Mouse (Mus musculus) hindbrain, embryonic 15.5 days (tissue): ENCODE measurements around the gene Epn2. TPM values are rescaled to one million over a fixed set of nuclear protein-coding genes. Genes with fewer than 3 reads are reported as not detected.

Experiments
- ATAC-seq: fragments of 200-750 bp; cut with Nextera tagmentation; 2 replicates; pipeline ENCODE4 v1.8.0; 2017; ENCODE audit warnings: low read depth, moderate number of reproducible peaks, moderate TSS enrichment; ENCODE audit not compliant: low FRiP score
- H3K27ac ChIP-seq: fragments of 300-500 bp; sonication (generic); replicated peaks from 2 replicates; pipeline ENCODE4 v1.5.1; 2015; ENCODE audit warnings: mild to moderate bottlenecking, inconsistent platforms
- H3K27me3 ChIP-seq: fragments of 300-500 bp; sonication (generic); 2 replicates; pipeline ENCODE4 v1.6.1; 2015; ENCODE audit warnings: control low read depth, inconsistent platforms
- H3K36me3 ChIP-seq: fragments of 300-500 bp; sonication (generic); 2 replicates; pipeline ENCODE4 v1.6.1; 2015; ENCODE audit warnings: control low read depth, inconsistent platforms
- H3K4me1 ChIP-seq: fragments of 300-500 bp; sonication (generic); replicated peaks from 2 replicates; pipeline ENCODE4 v1.6.1; 2015; ENCODE audit warnings: control low read depth, inconsistent platforms
- H3K4me2 ChIP-seq: fragments of 300-500 bp; sonication (generic); 2 replicates; pipeline ENCODE4 v1.6.1; 2015; ENCODE audit warnings: moderate library complexity, mild to moderate bottlenecking, inconsistent platforms
- H3K4me3 ChIP-seq: fragments of 300-500 bp; sonication (generic); 2 replicates; pipeline ENCODE4 v1.5.1; 2015; ENCODE audit warnings: mild to moderate bottlenecking, inconsistent platforms
- H3K9ac ChIP-seq: fragments of 300-500 bp; sonication (generic); 2 replicates; pipeline ENCODE4 v1.6.1; 2015; ENCODE audit warnings: inconsistent platforms
- H3K9me3 ChIP-seq: fragments of 300-500 bp; sonication (generic); 2 replicates; pipeline ENCODE4 v1.6.1; 2016; ENCODE audit warnings: control low read depth, inconsistent platforms
- WGBS: fragments of 180-500 bp; shearing (Covaris S2); methylation state at CpG from one replicate; pipeline ENCODE4 v1.1.7; 2015; 5-methylcytosine and 5-hydroxymethylcytosine counted together
- polyA plus RNA-seq: library from polyadenylated mRNA; unstranded; fragments of >200 nt; fragmentation: Nextera tagmentation; extraction: Ambion mirVana; gene quantifications from 2 replicates; pipeline ENCODE4 v1.2.1, GENCODE M21; 2015

The Epn2 gene
- polyA plus RNA-seq, 1 experiment from 2014 or later, result 79.6 TPM

- Histone ChIP-seq H3K4me2 (peak overlapping the region; percentile 55), H3K27me3 (no peaks in the 10 kb centered on the region), H3K9ac (no peak overlapping the region), H3K4me3 (0 out of 2 replicates have a peak overlapping the region, but pooled peaks have one; percentile 7), H3K4me1 (peaks cover 14% of the 10 kb centered on the region), H3K27ac (no peak overlapping the region), H3K9me3 (no peaks in the 10 kb centered on the region), H3K36me3 (no peaks in the 10 kb centered on the region)
- no peak for ATAC-seq
- WGBS, result 15% methylated on average over 19 of the region's 22 CpGs
These were observed 36.4 kb upstream of the Epn2 start for GRCm38 (mm10) chr11:61615686-61616522.

GRCm38 (mm10) chr11:61614401-61614800 is 34.9 kb upstream of the Epn2 start:
- no peak overlapping the region for H3K4me2 ChIP-seq
- ATAC-seq, result no peak
- no peak overlapping the region for H3K27ac ChIP-seq
- H3K4me3 ChIP-seq, result no peak overlapping the region
- H3K9me3 ChIP-seq, result no peaks in the 10 kb centered on the region
- no peaks in the 10 kb centered on the region for H3K36me3 ChIP-seq
- no peak overlapping the region for H3K9ac ChIP-seq
- peaks cover 7% of the 10 kb centered on the region for H3K4me1 ChIP-seq
- no peaks in the 10 kb centered on the region for H3K27me3 ChIP-seq
- 76% methylated on average over 5 of the region's 5 CpGs for WGBS

GRCm38 (mm10) chr11:61612116-61612635 is 32.7 kb upstream of the Epn2 start:
- Histone ChIP-seq H3K4me1 (peaks cover 7% of the 10 kb centered on the region), H3K4me3 (no peak overlapping the region), H3K4me2 (no peak overlapping the region), H3K27ac (no peak overlapping the region), H3K9me3 (no peaks in the 10 kb centered on the region), H3K36me3 (no peaks in the 10 kb centered on the region), H3K27me3 (no peaks in the 10 kb centered on the region), H3K9ac (no peak overlapping the region)
- no peak for ATAC-seq
- 80% methylated on average over 4 of the region's 4 CpGs for WGBS

- 91% methylated on average over 3 of the region's 3 CpGs for WGBS
These were observed 31.7 kb upstream of the Epn2 start for GRCm38 (mm10) chr11:61611197-61611596.

GRCm38 (mm10) chr11:61608072-61608471 is 28.6 kb upstream of the Epn2 start:
- H3K4me3 ChIP-seq, result no peak overlapping the region
- no peak overlapping the region for H3K4me2 ChIP-seq
- H3K4me1 ChIP-seq, result no peaks in the 10 kb centered on the region
- no peaks in the 10 kb centered on the region for H3K9me3 ChIP-seq
- H3K27ac ChIP-seq, result no peak overlapping the region
- H3K36me3 ChIP-seq, result no peaks in the 10 kb centered on the region
- no peak for ATAC-seq
- no peaks in the 10 kb centered on the region for H3K27me3 ChIP-seq
- WGBS, result 84% methylated on average over 4 of the region's 4 CpGs
- H3K9ac ChIP-seq, result no peak overlapping the region

More at GRCm38 (mm10) chr11:61611197-61611596, 31.7 kb upstream of the Epn2 start:
- H3K4me3 ChIP-seq, result no peak overlapping the region
- no peaks in the 10 kb centered on the region for H3K27me3 ChIP-seq
- ATAC-seq, result no peak
- no peaks in the 10 kb centered on the region for H3K9me3 ChIP-seq
- H3K36me3 ChIP-seq, result no peaks in the 10 kb centered on the region
- peaks cover 7% of the 10 kb centered on the region for H3K4me1 ChIP-seq
- H3K9ac ChIP-seq, result no peak overlapping the region
- no peak overlapping the region for H3K4me2 ChIP-seq
- H3K27ac ChIP-seq, result no peak overlapping the region

- H3K4me2 ChIP-seq, result no peak overlapping the region
- no peak overlapping the region for H3K27ac ChIP-seq
- H3K4me3 ChIP-seq, result no peak overlapping the region
- H3K36me3 ChIP-seq, result no peaks in the 10 kb centered on the region
- no peak overlapping the region for H3K9ac ChIP-seq
- WGBS, result 92% methylated on average over 7 of the region's 7 CpGs
- ATAC-seq, result no peak
- no peaks in the 10 kb centered on the region for H3K27me3 ChIP-seq
- no peaks in the 10 kb centered on the region for H3K4me1 ChIP-seq
- H3K9me3 ChIP-seq, result no peaks in the 10 kb centered on the region
These were observed 23.2 kb upstream of the Epn2 start for GRCm38 (mm10) chr11:61602705-61603104.

- H3K9me3 ChIP-seq, result no peaks in the 10 kb centered on the region
- no peak overlapping the region for H3K4me2 ChIP-seq
- no peaks in the 10 kb centered on the region for H3K4me1 ChIP-seq
- no peak overlapping the region for H3K9ac ChIP-seq
- ATAC-seq, result no peak
- H3K36me3 ChIP-seq, result no peaks in the 10 kb centered on the region
- no peak overlapping the region for H3K27ac ChIP-seq
- no peak overlapping the region for H3K4me3 ChIP-seq
- H3K27me3 ChIP-seq, result no peaks in the 10 kb centered on the region
- WGBS, result 54% methylated on average over 3 of the region's 3 CpGs
These were observed 22.0 kb upstream of the Epn2 start for GRCm38 (mm10) chr11:61601465-61601864.

- H3K4me3 ChIP-seq, result no peak overlapping the region
- H3K9me3 ChIP-seq, result no peaks in the 10 kb centered on the region
- H3K36me3 ChIP-seq, result no peaks in the 10 kb centered on the region
- no peaks in the 10 kb centered on the region for H3K4me1 ChIP-seq
- no peak overlapping the region for H3K9ac ChIP-seq
- H3K27ac ChIP-seq, result no peak overlapping the region
- ATAC-seq, result no peak
- no peaks in the 10 kb centered on the region for H3K27me3 ChIP-seq
- 52% methylated on average over 6 of the region's 6 CpGs for WGBS
- H3K4me2 ChIP-seq, result no peak overlapping the region
These were observed 18.9 kb upstream of the Epn2 start for GRCm38 (mm10) chr11:61598367-61598766.

GRCm38 (mm10) chr11:61597471-61597870 is 18.0 kb upstream of the Epn2 start:
- no peaks in the 10 kb centered on the region for H3K36me3 ChIP-seq
- H3K4me1 ChIP-seq, result no peaks in the 10 kb centered on the region
- no peak overlapping the region for H3K4me3 ChIP-seq
- no peaks in the 10 kb centered on the region for H3K9me3 ChIP-seq
- no peak overlapping the region for H3K9ac ChIP-seq
- H3K27ac ChIP-seq, result no peak overlapping the region
- no peak overlapping the region for H3K4me2 ChIP-seq
- 75% methylated on average over 2 of the region's 2 CpGs for WGBS
- ATAC-seq, result no peak
- no peaks in the 10 kb centered on the region for H3K27me3 ChIP-seq

- ATAC-seq, result no peak
- no peak overlapping the region for H3K4me3 ChIP-seq
- H3K27ac ChIP-seq, result no peak overlapping the region
- no peaks in the 10 kb centered on the region for H3K27me3 ChIP-seq
- H3K4me2 ChIP-seq, result no peak overlapping the region
- H3K9me3 ChIP-seq, result no peaks in the 10 kb centered on the region
- H3K36me3 ChIP-seq, result no peaks in the 10 kb centered on the region
- no peaks in the 10 kb centered on the region for H3K4me1 ChIP-seq
- no peak overlapping the region for H3K9ac ChIP-seq
These were observed 13.6 kb upstream of the Epn2 start for GRCm38 (mm10) chr11:61593069-61593468.

- Histone ChIP-seq H3K27ac (no peak overlapping the region), H3K9me3 (no peaks in the 10 kb centered on the region), H3K9ac (no peak overlapping the region), H3K4me3 (no peak overlapping the region), H3K27me3 (no peaks in the 10 kb centered on the region), H3K36me3 (no peaks in the 10 kb centered on the region), H3K4me1 (no peaks in the 10 kb centered on the region), H3K4me2 (no peak overlapping the region)
- 90% methylated on average over 3 of the region's 3 CpGs for WGBS
- no peak for ATAC-seq
These were observed 12.6 kb upstream of the Epn2 start for GRCm38 (mm10) chr11:61592061-61592460.

GRCm38 (mm10) chr11:61590516-61591213 is 11.2 kb upstream of the Epn2 start:
- no peaks in the 10 kb centered on the region for H3K4me1 ChIP-seq
- no peaks in the 10 kb centered on the region for H3K27me3 ChIP-seq
- no peak overlapping the region for H3K27ac ChIP-seq
- no peak for ATAC-seq
- H3K4me2 ChIP-seq, result no peak overlapping the region
- WGBS, result 61% methylated on average over 7 of the region's 7 CpGs
- H3K9ac ChIP-seq, result no peak overlapping the region
- no peaks in the 10 kb centered on the region for H3K9me3 ChIP-seq
- H3K4me3 ChIP-seq, result no peak overlapping the region
- H3K36me3 ChIP-seq, result no peaks in the 10 kb centered on the region
